Mouse (Mus musculus): Measurements from ENCODE around the gene Prkn.

Prkn gene

GRCm38 (mm10) chr17:10840148-10840707 lies at the start of gene Prkn, which contains the start of gene Pacrg:
TSS of gene Prkn (plus strand) at chr17:10840384.
TSS of gene Pacrg (minus strand) at chr17:10840311.
- peak; percentile 98 for DNase-seq (ENCODE audit: low spot score)

GRCm38 (mm10) chr17:10791661-10792060 lies 48.5 kb upstream of the Prkn start:
- no peak for DNase-seq (ENCODE audit: low spot score)

GRCm38 (mm10) chr17:10806692-10807091 lies 33.5 kb upstream of the Prkn start:
- no peak for DNase-seq (ENCODE audit: low spot score)

GRCm38 (mm10) chr17:10807261-10807998 lies 32.8 kb upstream of the Prkn start:
- no peak for DNase-seq (ENCODE audit: low spot score)

GRCm38 (mm10) chr17:10808571-10808970 lies 31.6 kb upstream of the Prkn start:
- no peak for DNase-seq (ENCODE audit: low spot score)

GRCm38 (mm10) chr17:10818971-10819370 lies 21.2 kb upstream of the Prkn start:
- DNase-seq (ENCODE audit: low spot score) = no peak

GRCm38 (mm10) chr17:10840731-10841201 lies 582 bp downstream of the Prkn start:
- DNase-seq (ENCODE audit: low spot score) = peak; percentile 54

- no peak for DNase-seq (ENCODE audit: low spot score)
Observed at GRCm38 (mm10) chr17:10854207-10854606, 14.0 kb downstream of the Prkn start.

- no peak for DNase-seq (ENCODE audit: low spot score)
Observed at GRCm38 (mm10) chr17:10874208-10875187, 34.3 kb downstream of the Prkn start.

- DNase-seq (ENCODE audit: low spot score) = no peak
Observed at GRCm38 (mm10) chr17:10878986-10879385, 38.8 kb downstream of the Prkn start.

- DNase-seq (ENCODE audit: low spot score) = no peak
Observed at GRCm38 (mm10) chr17:10882260-10882659, 42.1 kb downstream of the Prkn start.

- no peak for DNase-seq (ENCODE audit: low spot score)
Observed at GRCm38 (mm10) chr17:10887924-10888323, 47.7 kb downstream of the Prkn start.

GRCm38 (mm10) chr17:10901686-10902228 lies 61.6 kb downstream of the Prkn start:
- DNase-seq (ENCODE audit: low spot score) = no peak

GRCm38 (mm10) chr17:10936698-10937097 lies 96.5 kb downstream of the Prkn start:
- DNase-seq (ENCODE audit: low spot score) = no peak

- DNase-seq (ENCODE audit: low spot score) = no peak
Observed at GRCm38 (mm10) chr17:10937844-10938243, 97.7 kb downstream of the Prkn start.

- no peak for DNase-seq (ENCODE audit: low spot score)
Observed at GRCm38 (mm10) chr17:10938755-10939154, 98.6 kb downstream of the Prkn start.

- DNase-seq (ENCODE audit: low spot score) = no peak
Observed at GRCm38 (mm10) chr17:10946552-10946951, 106.4 kb downstream of the Prkn start.

- no peak for DNase-seq (ENCODE audit: low spot score)
Observed at GRCm38 (mm10) chr17:10947614-10948013, 107.4 kb downstream of the Prkn start.

GRCm38 (mm10) chr17:10959066-10959864 lies 119.1 kb downstream of the Prkn start:
- DNase-seq (ENCODE audit: low spot score) = no peak

- no peak for DNase-seq (ENCODE audit: low spot score)
Observed at GRCm38 (mm10) chr17:10962151-10962550, 122.0 kb downstream of the Prkn start.

- DNase-seq (ENCODE audit: low spot score) = no peak
Observed at GRCm38 (mm10) chr17:10982136-10982535, 142.0 kb downstream of the Prkn start.
